Mouse (Mus musculus): Measurements from ENCODE around the gene Gp1bb.

GRCm38 (mm10) chr16:18633333-18633732, 11.1 kb upstream of the Gp1bb start:
- TF ChIP-seq CTCF (IDR thresholded peaks at IDR 0.05; ENCODE audit: borderline replicate concordance, insufficient read depth, low read depth, low read length), result no peak
- TF ChIP-seq POLR2A (IDR thresholded peaks at IDR 0.05; ENCODE audit: borderline replicate concordance, insufficient read depth, low read length), result no peak
